Mouse (Mus musculus) limb, embryonic 15.5 days (tissue): ENCODE measurements at regions not wholly inside any gene's neighbourhood (a gene's known extent, or its start where the extent isn't known, plus 50 kb on each side); places are given as distances from the start of the nearest gene placed in this dataset.

Experiments
- ATAC-seq: fragments of 200-750 bp; cut with Nextera tagmentation; 2 replicates; pipeline ENCODE4 v1.8.0; 2017; ENCODE audit warnings: low read depth, moderate TSS enrichment; ENCODE audit not compliant: insufficient number of reproducible peaks, low FRiP score, low TSS enrichment
- H3K27ac ChIP-seq: fragments of 300-500 bp; sonication (generic); 2 replicates; pipeline ENCODE4 v1.5.1; 2015; ENCODE audit warnings: moderate library complexity, mild to moderate bottlenecking, inconsistent platforms
- H3K27me3 ChIP-seq: fragments of 300-500 bp; sonication (generic); 2 replicates; pipeline ENCODE4 v1.6.1; 2015; ENCODE audit warnings: inconsistent platforms
- H3K36me3 ChIP-seq: fragments of 300-500 bp; sonication (generic); 2 replicates; pipeline ENCODE4 v1.6.1; 2015; ENCODE audit warnings: inconsistent platforms
- H3K4me1 ChIP-seq: fragments of 300-500 bp; sonication (generic); 2 replicates; pipeline ENCODE4 v1.6.1; 2015; ENCODE audit warnings: inconsistent platforms
- H3K4me2 ChIP-seq: fragments of 300-500 bp; sonication (generic); 2 replicates; pipeline ENCODE4 v1.6.1; 2015; ENCODE audit warnings: mild to moderate bottlenecking, inconsistent platforms
- H3K4me3 ChIP-seq: fragments of 300-500 bp; sonication (generic); 2 replicates; pipeline ENCODE4 v1.5.1; 2015; ENCODE audit warnings: mild to moderate bottlenecking, inconsistent platforms
- H3K9ac ChIP-seq: fragments of 300-500 bp; sonication (generic); 2 replicates; pipeline ENCODE4 v1.6.1; 2015; ENCODE audit warnings: inconsistent platforms
- H3K9me3 ChIP-seq: fragments of 300-500 bp; sonication (generic); 2 replicates; pipeline ENCODE4 v1.6.1; 2016; ENCODE audit warnings: inconsistent platforms
- WGBS: fragments of 180-500 bp; shearing (Covaris S2); methylation state at CpG from one replicate; pipeline ENCODE4 v1.1.7; 2015; 5-methylcytosine and 5-hydroxymethylcytosine counted together

DNA sequence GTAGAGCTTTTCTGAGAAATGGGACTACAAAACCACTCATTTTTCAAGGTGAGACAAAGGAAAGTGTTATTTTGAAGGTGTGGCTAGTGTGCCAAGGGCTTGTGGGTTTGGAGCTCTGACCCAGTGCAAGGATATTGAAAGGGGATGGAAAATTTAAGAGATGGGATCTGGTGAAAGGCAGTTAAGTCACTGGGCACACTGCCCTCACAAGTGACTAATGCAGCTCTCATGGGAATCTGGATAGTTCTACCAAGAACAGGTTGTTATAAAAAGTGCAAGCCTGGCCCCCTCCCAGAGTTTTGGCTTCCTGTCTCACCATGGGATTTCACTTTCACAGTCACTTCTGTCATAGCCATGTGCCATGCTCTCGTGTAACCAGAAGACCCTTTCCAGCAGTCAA is 360.1 kb downstream of the Lpin1 start:
- H3K36me3 ChIP-seq = no peaks in the 10 kb centered on the region
- H3K4me2 ChIP-seq = no peak overlapping the region
- H3K4me3 ChIP-seq = no peak overlapping the region
- 70% methylated on average over 1 of the region's 1 CpGs for WGBS
- no peaks in the 10 kb centered on the region for H3K9me3 ChIP-seq
- H3K4me1 ChIP-seq = no peaks in the 10 kb centered on the region
- no peak overlapping the region for H3K9ac ChIP-seq
- no peak for ATAC-seq
- H3K27ac ChIP-seq = no peak overlapping the region
- no peaks in the 10 kb centered on the region for H3K27me3 ChIP-seq

DNA sequence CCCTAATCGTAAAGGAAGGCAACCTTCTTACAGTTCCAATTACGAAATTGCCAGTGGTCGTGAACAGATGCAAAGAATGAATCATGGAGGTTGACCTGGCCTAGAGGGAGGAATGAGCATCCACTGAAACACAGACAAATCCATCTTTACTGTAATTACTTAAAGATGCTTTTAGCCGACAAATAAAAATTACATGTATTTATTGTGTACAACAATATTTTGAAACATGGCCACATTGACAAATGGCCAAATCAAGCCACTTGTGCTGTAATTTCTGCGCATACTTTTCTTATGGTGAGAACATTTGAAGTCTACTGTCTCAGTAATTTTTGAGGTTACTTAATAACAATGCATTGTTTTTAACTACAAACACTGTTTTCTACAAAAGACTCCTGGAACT is 360.7 kb downstream of the Lpin1 start:
- H3K36me3 ChIP-seq = no peaks in the 10 kb centered on the region
- no peaks in the 10 kb centered on the region for H3K27me3 ChIP-seq
- H3K4me2 ChIP-seq = no peak overlapping the region
- no peak for ATAC-seq
- 87% methylated on average over 5 of the region's 5 CpGs for WGBS
- H3K4me3 ChIP-seq = no peak overlapping the region
- no peaks in the 10 kb centered on the region for H3K9me3 ChIP-seq
- no peak overlapping the region for H3K9ac ChIP-seq
- H3K4me1 ChIP-seq = no peaks in the 10 kb centered on the region
- H3K27ac ChIP-seq = no peak overlapping the region

DNA sequence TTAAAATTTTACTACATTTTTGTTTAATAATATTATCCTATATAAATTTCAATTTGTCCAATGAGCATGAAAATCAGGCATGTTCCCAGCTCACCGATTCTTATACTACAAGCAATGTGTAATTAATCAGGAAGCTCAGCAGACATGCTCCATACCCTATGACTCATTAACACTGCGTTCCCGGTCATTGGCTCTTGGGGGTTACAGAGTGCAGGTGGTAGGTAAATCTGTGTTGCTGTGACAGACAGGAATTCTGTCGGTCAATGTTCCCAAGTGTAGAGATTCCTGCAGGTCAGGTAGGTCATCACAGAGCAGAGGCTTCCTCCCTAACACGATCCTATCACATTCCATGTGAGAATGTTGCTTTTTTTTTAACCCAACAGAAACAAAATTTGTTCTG is 371.0 kb downstream of the Lpin1 start:
- H3K36me3 ChIP-seq = no peaks in the 10 kb centered on the region
- no peaks in the 10 kb centered on the region for H3K27me3 ChIP-seq
- 55% methylated on average over 5 of the region's 5 CpGs for WGBS
- H3K9me3 ChIP-seq = no peaks in the 10 kb centered on the region
- ATAC-seq = no peak
- no peak overlapping the region for H3K9ac ChIP-seq
- no peak overlapping the region for H3K4me2 ChIP-seq
- H3K4me1 ChIP-seq = no peaks in the 10 kb centered on the region
- H3K4me3 ChIP-seq = no peak overlapping the region
- no peak overlapping the region for H3K27ac ChIP-seq

DNA sequence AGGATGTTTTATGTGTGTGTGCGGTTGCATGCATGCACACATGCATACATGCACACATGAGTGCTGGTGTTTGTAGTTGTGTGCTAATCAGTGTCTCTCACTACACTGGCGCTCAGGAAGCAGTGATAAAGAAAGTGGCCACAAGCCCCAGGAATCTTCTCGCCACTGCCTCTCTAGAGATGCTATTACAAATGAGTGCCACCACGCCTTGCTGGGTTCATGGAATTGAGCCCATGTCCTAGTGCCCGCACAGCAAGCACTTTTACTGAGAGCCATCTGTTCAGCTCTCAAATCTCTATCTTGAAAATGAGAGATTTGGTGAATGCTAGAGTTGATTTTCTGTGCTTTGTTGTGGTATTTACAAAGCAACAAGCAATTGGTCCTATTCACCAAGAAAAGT is 373.3 kb downstream of the Lpin1 start:
- Histone ChIP-seq H3K27ac (no peak overlapping the region), H3K4me3 (no peak overlapping the region), H3K36me3 (no peaks in the 10 kb centered on the region), H3K4me2 (no peak overlapping the region), H3K4me1 (no peaks in the 10 kb centered on the region), H3K27me3 (no peaks in the 10 kb centered on the region), H3K9ac (no peak overlapping the region), H3K9me3 (no peaks in the 10 kb centered on the region)
- ATAC-seq = no peak
- WGBS = 80% methylated on average over 5 of the region's 5 CpGs

DNA sequence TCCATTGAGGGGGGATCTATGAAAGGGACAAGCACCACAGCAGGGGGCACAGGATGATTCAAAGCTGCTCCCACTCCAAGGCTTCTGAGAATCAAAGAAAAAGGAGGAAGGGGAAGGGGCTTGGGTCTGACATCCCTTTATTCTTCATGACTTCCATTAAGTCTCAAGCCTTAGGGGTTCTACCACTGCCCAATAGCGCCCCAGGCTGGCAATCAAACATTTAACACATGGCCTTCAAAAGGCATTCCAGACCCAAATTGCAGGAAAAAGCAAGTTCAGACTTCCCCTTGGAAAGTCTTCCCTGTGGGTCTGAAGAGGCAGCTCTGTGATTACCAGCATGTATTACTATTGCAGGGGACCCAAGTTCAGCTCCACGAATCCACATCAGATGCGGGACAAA is 377.2 kb downstream of the Lpin1 start:
- H3K4me1 ChIP-seq = no peaks in the 10 kb centered on the region
- ATAC-seq = no peak
- no peaks in the 10 kb centered on the region for H3K27me3 ChIP-seq
- no peak overlapping the region for H3K9ac ChIP-seq
- 78% methylated on average over 3 of the region's 3 CpGs for WGBS
- H3K4me2 ChIP-seq = no peak overlapping the region
- H3K4me3 ChIP-seq = no peak overlapping the region
- no peaks in the 10 kb centered on the region for H3K36me3 ChIP-seq
- H3K9me3 ChIP-seq = no peaks in the 10 kb centered on the region
- no peak overlapping the region for H3K27ac ChIP-seq

DNA sequence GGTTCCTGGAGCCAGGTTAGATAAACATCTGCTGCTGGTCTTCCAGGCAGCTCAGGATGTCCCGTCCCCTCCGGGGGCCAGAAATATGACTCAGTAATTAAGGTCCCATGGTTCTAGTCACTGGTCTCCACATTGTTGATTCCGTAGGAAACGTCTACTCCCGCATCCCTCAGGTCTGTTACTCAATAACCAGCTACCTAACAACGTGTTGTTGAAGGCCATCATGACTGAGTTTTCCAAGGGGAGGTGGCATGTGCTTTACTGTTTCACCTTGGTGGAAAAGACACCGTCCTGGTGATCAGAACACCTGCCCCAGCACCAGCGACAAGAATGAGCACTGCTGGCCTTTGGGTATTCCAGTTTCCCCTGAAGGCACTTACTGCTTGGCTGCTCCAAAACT is 377.9 kb downstream of the Lpin1 start:
- WGBS = 85% methylated on average over 8 of the region's 8 CpGs
- H3K4me2 ChIP-seq = no peak overlapping the region
- no peak for ATAC-seq

DNA sequence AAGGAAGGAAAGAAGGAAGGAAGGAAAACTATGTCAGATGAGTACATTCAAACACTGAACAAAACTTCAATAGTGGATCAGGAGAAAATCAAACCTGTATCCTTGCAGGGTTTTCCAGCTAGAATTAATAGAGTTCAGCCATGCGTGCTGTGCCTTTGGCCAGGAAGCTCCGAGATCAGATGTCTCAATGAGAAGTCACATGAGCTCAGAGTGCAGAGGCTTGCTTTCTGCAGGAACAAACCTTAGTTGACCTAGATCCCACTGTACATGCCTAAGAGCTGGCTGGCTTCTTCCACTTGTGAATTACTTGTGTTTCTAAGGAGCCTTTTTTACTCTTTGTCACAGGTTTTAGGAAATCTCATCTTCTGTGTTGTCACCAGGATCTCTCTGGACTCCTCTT is 378.7 kb downstream of the Lpin1 start:
- H3K9me3 ChIP-seq = no peaks in the 10 kb centered on the region
- H3K27me3 ChIP-seq = no peaks in the 10 kb centered on the region
- no peak overlapping the region for H3K27ac ChIP-seq
- 35% methylated on average over 2 of the region's 2 CpGs for WGBS
- no peak overlapping the region for H3K9ac ChIP-seq
- no peaks in the 10 kb centered on the region for H3K4me1 ChIP-seq
- ATAC-seq = no peak
- H3K4me3 ChIP-seq = no peak overlapping the region
- H3K36me3 ChIP-seq = no peaks in the 10 kb centered on the region
- H3K4me2 ChIP-seq = no peak overlapping the region

More for the DNA sequence above, 377.9 kb downstream of the Lpin1 start:
- no peak overlapping the region for H3K9ac ChIP-seq
- H3K9me3 ChIP-seq = no peaks in the 10 kb centered on the region
- no peaks in the 10 kb centered on the region for H3K27me3 ChIP-seq
- H3K36me3 ChIP-seq = no peaks in the 10 kb centered on the region
- H3K4me3 ChIP-seq = no peak overlapping the region
- H3K4me1 ChIP-seq = no peaks in the 10 kb centered on the region
- no peak overlapping the region for H3K27ac ChIP-seq

DNA sequence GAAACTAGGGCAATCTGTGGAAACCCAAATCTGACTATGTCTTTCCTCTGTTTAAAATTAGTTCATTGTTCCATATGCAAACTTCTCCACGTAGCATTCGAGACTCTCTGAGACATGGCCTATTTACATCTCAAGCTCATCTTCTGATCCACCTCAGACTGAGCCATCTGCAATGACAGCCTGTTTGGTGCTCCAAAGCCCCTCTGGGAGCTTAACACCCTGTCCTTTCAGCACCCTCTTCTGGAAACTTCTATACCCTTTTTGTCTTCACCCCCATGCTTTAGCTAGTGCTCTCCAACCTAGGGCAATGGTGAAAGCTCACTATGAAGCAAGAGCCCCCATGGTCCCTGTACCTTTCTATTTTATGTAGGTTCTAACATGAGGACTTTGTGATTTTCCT is 379.7 kb downstream of the Lpin1 start:
- no peak overlapping the region for H3K27ac ChIP-seq
- H3K9me3 ChIP-seq = no peaks in the 10 kb centered on the region
- ATAC-seq = no peak
- H3K27me3 ChIP-seq = no peaks in the 10 kb centered on the region
- no peaks in the 10 kb centered on the region for H3K36me3 ChIP-seq
- 79% methylated on average over 2 of the region's 2 CpGs for WGBS
- H3K4me3 ChIP-seq = no peak overlapping the region
- H3K4me1 ChIP-seq = no peaks in the 10 kb centered on the region
- no peak overlapping the region for H3K4me2 ChIP-seq
- H3K9ac ChIP-seq = no peak overlapping the region

DNA sequence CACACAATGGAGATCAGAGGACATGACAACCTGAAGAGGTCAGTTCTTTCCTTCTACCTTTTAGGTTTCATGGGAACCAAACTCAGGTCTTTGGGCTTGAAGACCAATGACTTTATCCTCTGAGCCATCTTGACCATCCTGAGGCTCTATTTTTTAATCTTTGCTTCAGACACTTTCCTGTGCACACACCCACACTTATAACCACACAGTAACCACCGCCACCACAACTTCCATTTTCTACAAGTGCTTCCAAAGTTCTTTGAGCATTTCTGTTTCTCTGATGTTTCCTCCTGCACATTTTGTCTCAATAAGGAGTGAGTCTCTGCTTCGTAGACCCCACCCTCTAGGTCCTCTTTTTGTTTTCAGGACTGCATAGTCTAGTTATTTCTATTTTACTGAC is 385.3 kb downstream of the Lpin1 start:
- ATAC-seq = no peak
- 82% methylated on average over 2 of the region's 2 CpGs for WGBS

DNA sequence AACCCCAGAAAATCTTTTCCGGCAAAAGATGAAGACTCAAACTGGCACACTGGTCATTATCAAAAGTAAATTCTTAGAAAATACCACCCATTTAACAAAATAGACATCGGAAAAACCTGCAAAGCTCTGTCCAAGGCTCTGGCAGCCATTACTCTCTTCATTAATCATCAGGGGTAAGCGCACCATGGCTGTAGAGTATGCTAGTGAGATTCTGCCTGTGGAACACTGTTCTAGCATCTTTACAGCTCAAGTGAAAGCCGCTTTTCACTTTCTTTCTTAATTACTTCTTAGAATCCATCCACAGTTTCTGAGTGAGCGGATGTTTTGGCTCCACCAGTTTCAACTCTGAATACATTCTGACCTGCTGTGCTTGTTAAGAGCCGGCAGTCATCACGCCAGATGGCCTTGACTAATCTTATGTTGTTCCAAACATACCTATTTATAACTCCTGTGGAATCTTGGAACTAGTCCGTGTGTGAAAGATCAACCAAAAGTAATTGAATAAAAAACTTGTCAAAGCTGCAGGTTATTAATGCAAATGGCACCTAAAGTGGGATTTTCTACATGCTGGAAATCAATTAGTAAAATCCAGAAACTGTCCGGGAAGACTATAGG is 387.8 kb downstream of the Lpin1 start:
- no peaks in the 10 kb centered on the region for H3K4me1 ChIP-seq
- WGBS = 61% methylated on average over 9 of the region's 9 CpGs
- H3K36me3 ChIP-seq = no peaks in the 10 kb centered on the region
- no peak overlapping the region for H3K27ac ChIP-seq
- no peak overlapping the region for H3K4me3 ChIP-seq
- no peaks in the 10 kb centered on the region for H3K9me3 ChIP-seq
- no peak overlapping the region for H3K4me2 ChIP-seq
- no peak overlapping the region for H3K9ac ChIP-seq
- no peaks in the 10 kb centered on the region for H3K27me3 ChIP-seq
- ATAC-seq = no peak

More for the DNA sequence above, 385.3 kb downstream of the Lpin1 start:
- Histone ChIP-seq H3K27me3 (no peaks in the 10 kb centered on the region), H3K4me2 (no peak overlapping the region), H3K36me3 (no peaks in the 10 kb centered on the region), H3K9me3 (no peaks in the 10 kb centered on the region), H3K4me1 (no peaks in the 10 kb centered on the region), H3K27ac (no peak overlapping the region), H3K4me3 (no peak overlapping the region), H3K9ac (no peak overlapping the region)

DNA sequence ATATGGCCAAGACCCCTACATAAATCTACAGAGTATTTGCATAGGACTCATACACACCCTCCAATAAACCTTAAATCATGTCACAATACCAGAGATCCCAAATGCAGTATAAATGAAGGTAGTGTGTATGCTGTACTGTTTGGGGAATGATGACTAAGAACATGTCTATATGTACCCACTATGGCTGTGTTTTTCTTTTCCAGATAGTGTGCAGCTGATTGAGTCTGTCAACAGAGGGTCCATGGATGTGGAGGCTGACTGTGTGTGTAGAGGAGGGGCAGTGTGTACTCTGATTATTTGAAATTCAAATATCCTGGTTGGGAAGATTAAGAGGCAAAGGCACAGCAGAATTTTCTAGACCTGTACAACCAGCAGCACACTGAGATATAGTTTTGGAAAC is 388.6 kb downstream of the Lpin1 start:
- Histone ChIP-seq H3K36me3 (no peaks in the 10 kb centered on the region), H3K4me3 (no peak overlapping the region), H3K9me3 (no peaks in the 10 kb centered on the region), H3K27me3 (no peaks in the 10 kb centered on the region), H3K4me1 (no peaks in the 10 kb centered on the region), H3K4me2 (no peak overlapping the region), H3K9ac (no peak overlapping the region), H3K27ac (no peak overlapping the region)
- no peak for ATAC-seq

DNA sequence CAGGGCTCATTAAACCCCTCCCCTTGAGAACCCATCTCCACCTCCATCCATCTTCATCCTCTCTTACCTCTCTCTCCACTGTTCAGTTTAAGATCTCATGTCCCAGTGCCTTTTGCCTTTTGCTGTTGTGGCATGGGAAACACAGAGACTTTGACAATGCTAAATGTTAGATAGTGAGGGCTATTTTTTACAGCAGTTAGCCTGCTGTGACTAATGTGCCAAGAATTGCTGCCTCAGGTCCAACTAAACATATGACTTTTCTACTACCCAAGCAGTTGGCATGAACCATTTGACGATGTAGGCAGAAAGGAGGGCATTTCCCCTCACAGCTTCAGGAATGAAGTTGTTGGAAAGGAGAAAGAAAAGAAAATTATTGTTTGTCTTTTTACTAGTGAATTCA is 389.6 kb downstream of the Lpin1 start:
- H3K27me3 ChIP-seq = no peaks in the 10 kb centered on the region
- no peak overlapping the region for H3K27ac ChIP-seq
- H3K4me1 ChIP-seq = no peaks in the 10 kb centered on the region
- 84% methylated on average over 1 of the region's 1 CpGs for WGBS
- H3K36me3 ChIP-seq = no peaks in the 10 kb centered on the region
- H3K4me2 ChIP-seq = no peak overlapping the region
- no peaks in the 10 kb centered on the region for H3K9me3 ChIP-seq
- no peak overlapping the region for H3K9ac ChIP-seq
- no peak for ATAC-seq
- no peak overlapping the region for H3K4me3 ChIP-seq

DNA sequence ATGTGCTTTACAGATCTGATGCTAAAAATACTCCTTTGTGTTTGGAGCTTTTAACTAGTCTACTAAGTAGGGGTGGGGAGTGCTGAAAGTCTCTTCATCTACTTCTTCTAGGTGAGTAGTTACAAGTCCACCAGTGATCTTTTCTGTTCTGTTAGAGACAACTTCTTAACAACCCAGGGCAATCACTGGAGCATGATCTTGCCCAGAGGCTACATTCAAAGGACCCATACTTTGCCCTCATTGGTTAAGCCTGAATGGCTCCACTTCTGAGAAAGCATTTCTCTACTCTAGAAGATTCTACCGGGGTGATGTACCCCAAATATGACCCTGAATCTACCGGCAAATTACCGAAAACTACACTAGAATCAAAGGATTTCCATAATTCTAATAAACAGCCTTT is 390.2 kb downstream of the Lpin1 start:
- Histone ChIP-seq H3K27me3 (no peaks in the 10 kb centered on the region), H3K9me3 (no peaks in the 10 kb centered on the region), H3K36me3 (no peaks in the 10 kb centered on the region), H3K27ac (no peak overlapping the region), H3K4me2 (no peak overlapping the region), H3K9ac (no peak overlapping the region), H3K4me3 (no peak overlapping the region), H3K4me1 (no peaks in the 10 kb centered on the region)
- WGBS = 90% methylated on average over 3 of the region's 3 CpGs
- no peak for ATAC-seq
